Comparison of ENCODE assay signal across 8 mouse cellular contexts in genomic region chr12:52396178-52396841, GRCm38 (mm10).
DNase-seq lines count a peak whose midpoint lies in the region; ATAC-seq and TF ChIP-seq lines count a peak whose summit lies in the region.

No protein-coding gene starts in this region.

- intact Hi-C loops in gastrocnemius, postnatal 36 days (cut with DNase I): no loop called here

- H3K9me3 ChIP-seq in kidney, embryonic 16.5 days (ENCODE audit: low read length): no peaks in the 10 kb centered on the region
- H3K9me3 ChIP-seq in liver, embryonic 15.5 days (replicated peaks): no peaks in the 10 kb centered on the region
- H3K9me3 ChIP-seq in stomach, postnatal 0 days (ENCODE audit: control insufficient read depth, low read length): no peaks in the 10 kb centered on the region

- TF ChIP-seq CTCF in stomach, postnatal 0 days (IDR thresholded peaks at IDR 0.05; ENCODE audit: low read depth): no peak

- no peaks in the 10 kb centered on the region for H3K27me3 ChIP-seq in kidney, embryonic 16.5 days (ENCODE audit: insufficient read depth, low read length)
- H3K27me3 ChIP-seq in liver, embryonic 15.5 days: no peaks in the 10 kb centered on the region
- no peaks in the 10 kb centered on the region for H3K27me3 ChIP-seq in stomach, postnatal 0 days (ENCODE audit: control insufficient read depth, insufficient read depth, low read length)

- WGBS in kidney, embryonic 16.5 days: 38% methylated on average over 14 of the region's 14 CpGs
- 60% methylated on average over 14 of the region's 14 CpGs for WGBS in liver, embryonic 15.5 days (ENCODE audit: insufficient replicate concordance)
- WGBS in stomach, postnatal 0 days: 60% methylated on average over 14 of the region's 14 CpGs

- no peak overlapping the region for H3K9ac ChIP-seq in kidney, embryonic 16.5 days (replicated peaks; ENCODE audit: low read length)
- no peak overlapping the region for H3K9ac ChIP-seq in liver, embryonic 15.5 days
- no peak overlapping the region for H3K9ac ChIP-seq in stomach, postnatal 0 days (ENCODE audit: low read length)

- peak; percentile 57 for DNase-seq in right cerebral cortex, adult 18-20 months
- DNase-seq in right cerebral cortex, postnatal 25 days: no peak
- DNase-seq in cerebellum, postnatal 10 days: peak; percentile 82 to 84
- DNase-seq in gastrocnemius, postnatal 36 days: peak; percentile 34 to 42
- DNase-seq in stomach, postnatal 0 days (ENCODE audit: low spot score): peak; percentile 26
- no peak for DNase-seq in spleen, postnatal 10 days (ENCODE audit: low spot score in 2 of 2)

- TF ChIP-seq EP300 in stomach, postnatal 0 days (optimal IDR thresholded peaks at IDR 0.05): no peak

- peak; percentile 53; the same call in 1 of the 2 replicates for ATAC-seq in kidney, embryonic 16.5 days (ENCODE audit: low FRiP score, low TSS enrichment)
- ATAC-seq in liver, embryonic 15.5 days (ENCODE audit: insufficient read depth): peak; percentile 62
- no peak for ATAC-seq in stomach, postnatal 0 days (ENCODE audit: low FRiP score, low TSS enrichment)

- no peak overlapping the region for H3K27ac ChIP-seq in kidney, embryonic 16.5 days (ENCODE audit: low read length)
- H3K27ac ChIP-seq in liver, embryonic 15.5 days (replicated peaks): no peak overlapping the region
- no peak overlapping the region for H3K27ac ChIP-seq in stomach, postnatal 0 days (replicated peaks)

- H3K36me3 ChIP-seq in kidney, embryonic 16.5 days (ENCODE audit: insufficient read depth, low read length): no peaks in the 10 kb centered on the region
- H3K36me3 ChIP-seq in liver, embryonic 15.5 days (replicated peaks): no peaks in the 10 kb centered on the region
- H3K36me3 ChIP-seq in stomach, postnatal 0 days (ENCODE audit: control insufficient read depth, insufficient read depth, low read length): no peaks in the 10 kb centered on the region

- H3K4me1 ChIP-seq in kidney, embryonic 16.5 days (ENCODE audit: insufficient read depth, low read length): peaks cover 10% of the 10 kb centered on the region
- H3K4me1 ChIP-seq in liver, embryonic 15.5 days (replicated peaks): peaks cover 4% of the 10 kb centered on the region; the same call in 1 of the 2 replicates
- no peaks in the 10 kb centered on the region; the same call in 1 of the 2 replicates for H3K4me1 ChIP-seq in stomach, postnatal 0 days (replicated peaks; ENCODE audit: control insufficient read depth, insufficient read depth)

- H3K4me2 ChIP-seq in kidney, embryonic 16.5 days (replicated peaks; ENCODE audit: low read depth, low read length): no peak overlapping the region
- H3K4me2 ChIP-seq in liver, embryonic 15.5 days: no peak overlapping the region
- H3K4me2 ChIP-seq in stomach, postnatal 0 days (replicated peaks; ENCODE audit: low read depth): no peak overlapping the region

- H3K4me3 ChIP-seq in kidney, embryonic 16.5 days (ENCODE audit: low read length): no peak overlapping the region
- no peak overlapping the region for H3K4me3 ChIP-seq in liver, embryonic 15.5 days (replicated peaks)
- H3K4me3 ChIP-seq in stomach, postnatal 0 days (ENCODE audit: low read depth, low read length): no peak overlapping the region

Comparison
In these comparisons a context has a peak if more than half of its experiments do, and no peak if none do; other contexts are left out.
1. DNase-seq: peak in right cerebral cortex, adult 18-20 months (single experiment), cerebellum, postnatal 10 days (2 of 2), gastrocnemius, postnatal 36 days (2 of 2) and stomach, postnatal 0 days (single experiment); none in right cerebral cortex, postnatal 25 days (single experiment) and spleen, postnatal 10 days (0 of 2).